Mouse (Mus musculus) lung, adult 2 months (tissue): ENCODE data around the gene Tenm4. TPM values are rescaled to one million over a fixed set of nuclear protein-coding genes. Genes with fewer than 3 reads are reported as not detected.

Experiments used
- DNase-seq: peaks from one replicate; pipeline ENCODE4 v3.0.0; 2022
- H3K4me1 ChIP-seq: fragments of 200-500 bp; 2 replicates; pipeline ENCODE4 v1.6.1; 2011; ENCODE audit warnings: low read length; ENCODE audit not compliant: control insufficient read depth, insufficient read depth
- H3K4me3 ChIP-seq: fragments of 200-500 bp; replicated peaks from 2 replicates; pipeline ENCODE3; 2011; ENCODE audit warnings: low read depth, mild to moderate bottlenecking, control low read depth, low read length; ENCODE audit errors: extremely low read depth
- CTCF ChIP-seq: fragments of 200-500 bp; IDR thresholded peaks from 2 replicates; pipeline ENCODE4 v1.5.1; 2011; ENCODE audit warnings: mild to moderate bottlenecking, low read length, control low read depth; ENCODE audit not compliant: insufficient read depth
- POLR2A ChIP-seq: fragments of 200-500 bp; IDR thresholded peaks from 2 replicates; pipeline ENCODE4 v1.6.1; 2011; ENCODE audit warnings: low read depth, mild to moderate bottlenecking, control low read depth, low read length, borderline replicate concordance; ENCODE audit errors: extremely low read depth
- WGBS: fragments of 180-500 bp; shearing (Covaris S2); methylation state at CpG from one replicate; pipeline ENCODE4 v1.1.7; 2018; 5-methylcytosine and 5-hydroxymethylcytosine counted together
- polyA plus RNA-seq: library from polyadenylated mRNA; depleted of rRNA; stranded (reverse); fragments of >200 nt; gene quantifications from 2 replicates; pipeline ENCODE4 v1.2.3, GENCODE M21; 2012

Gene Tenm4
- polyA plus RNA-seq, 1 experiment, result 0.98 TPM

- DNase-seq, result no peak
- TF ChIP-seq CTCF (no peak), POLR2A (no peak)
- 55% methylated on average over 4 of the region's 4 CpGs for WGBS
- no peak overlapping the region for H3K4me3 ChIP-seq
- no peaks in the 10 kb centered on the region; the same call in 1 of the 2 replicates for H3K4me1 ChIP-seq
Observed at GRCm38 (mm10) chr7:96647657-96648056, 476.6 kb downstream of the Tenm4 start.

DNA sequence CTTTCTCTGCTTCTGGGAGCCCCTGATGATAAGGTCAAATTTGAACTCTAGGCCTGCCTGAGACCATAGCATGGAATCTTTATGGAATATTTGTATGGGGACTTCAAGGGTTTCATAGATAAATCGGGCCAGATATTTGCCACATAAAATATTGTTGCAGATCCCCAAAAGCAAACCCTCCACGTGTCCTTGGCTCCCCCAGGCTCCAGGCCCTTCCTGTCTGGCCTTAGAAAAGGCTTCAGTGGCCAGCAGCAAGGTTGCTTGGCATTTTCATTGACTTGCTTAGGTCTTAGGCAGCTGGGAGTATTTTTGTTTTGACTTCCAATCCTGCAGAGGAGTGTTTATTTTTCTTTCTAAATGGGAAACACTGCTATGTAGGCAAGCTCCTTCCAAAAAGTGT, 477.6 kb downstream of the Tenm4 start:
- DNase-seq, result no peak
- WGBS, result 58% methylated on average over 2 of the region's 2 CpGs
- H3K4me3 ChIP-seq, result no peak overlapping the region

DNA sequence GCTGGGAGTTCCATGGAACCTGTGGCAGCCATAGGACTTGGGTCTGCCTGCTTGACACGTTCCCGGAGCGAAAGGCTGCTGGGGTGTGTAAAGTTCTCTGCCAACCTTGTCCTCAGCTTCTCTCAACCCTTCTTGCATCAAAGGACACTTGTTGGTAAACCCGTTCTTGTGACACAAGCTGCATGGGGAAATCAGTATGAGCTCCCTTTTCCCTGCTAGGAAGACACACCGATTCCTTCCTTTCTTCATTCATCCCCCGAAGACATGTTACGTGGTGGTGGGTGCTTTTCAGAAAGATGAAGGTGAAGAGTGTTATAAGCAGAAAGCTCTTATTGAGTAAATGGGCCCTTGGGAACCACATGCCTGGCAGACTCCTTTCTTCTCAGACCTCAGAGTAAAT, 478.1 kb downstream of the Tenm4 start:
- no peaks in the 10 kb centered on the region; the same call in 1 of the 2 replicates for H3K4me1 ChIP-seq
- TF ChIP-seq CTCF (no peak), POLR2A (no peak)
- WGBS, result 75% methylated on average over 7 of the region's 7 CpGs
- no peak for DNase-seq
- no peak overlapping the region for H3K4me3 ChIP-seq

More for the DNA sequence above, 477.6 kb downstream of the Tenm4 start:
- TF ChIP-seq POLR2A (no peak), CTCF (no peak)
- no peaks in the 10 kb centered on the region; the same call in 1 of the 2 replicates for H3K4me1 ChIP-seq

DNA sequence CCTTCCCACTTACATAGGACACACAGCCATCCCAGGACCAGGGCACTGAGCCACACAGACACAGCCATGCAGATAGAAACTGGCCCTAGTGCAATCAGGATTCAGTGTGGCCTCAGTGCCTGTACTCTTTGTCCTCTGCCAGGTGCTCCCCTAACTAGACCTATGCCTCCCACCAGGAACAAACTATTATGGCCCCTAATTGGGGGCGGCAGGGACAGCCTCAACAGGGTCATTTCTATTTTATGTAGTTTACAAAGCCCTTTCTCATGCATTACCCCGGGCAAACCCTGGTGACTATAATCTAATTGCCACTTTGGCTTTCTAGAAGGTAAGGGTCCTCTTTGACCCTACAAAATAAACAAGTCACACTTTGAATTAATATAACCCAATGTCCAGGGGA, 479.4 kb downstream of the Tenm4 start:
- WGBS, result 56% methylated on average over 2 of the region's 2 CpGs
- Histone ChIP-seq H3K4me1 (no peaks in the 10 kb centered on the region; the same call in 1 of the 2 replicates), H3K4me3 (no peak overlapping the region)
- TF ChIP-seq POLR2A, result no peak
- TF ChIP-seq CTCF, result no peak
- no peak for DNase-seq

- no peak for DNase-seq
- 56% methylated on average over 6 of the region's 6 CpGs for WGBS
- TF ChIP-seq CTCF, result no peak
- H3K4me1 ChIP-seq, result no peaks in the 10 kb centered on the region; the same call in 1 of the 2 replicates
- H3K4me3 ChIP-seq, result no peak overlapping the region
Observed at GRCm38 (mm10) chr7:96651055-96651454, 480.0 kb downstream of the Tenm4 start.

DNA sequence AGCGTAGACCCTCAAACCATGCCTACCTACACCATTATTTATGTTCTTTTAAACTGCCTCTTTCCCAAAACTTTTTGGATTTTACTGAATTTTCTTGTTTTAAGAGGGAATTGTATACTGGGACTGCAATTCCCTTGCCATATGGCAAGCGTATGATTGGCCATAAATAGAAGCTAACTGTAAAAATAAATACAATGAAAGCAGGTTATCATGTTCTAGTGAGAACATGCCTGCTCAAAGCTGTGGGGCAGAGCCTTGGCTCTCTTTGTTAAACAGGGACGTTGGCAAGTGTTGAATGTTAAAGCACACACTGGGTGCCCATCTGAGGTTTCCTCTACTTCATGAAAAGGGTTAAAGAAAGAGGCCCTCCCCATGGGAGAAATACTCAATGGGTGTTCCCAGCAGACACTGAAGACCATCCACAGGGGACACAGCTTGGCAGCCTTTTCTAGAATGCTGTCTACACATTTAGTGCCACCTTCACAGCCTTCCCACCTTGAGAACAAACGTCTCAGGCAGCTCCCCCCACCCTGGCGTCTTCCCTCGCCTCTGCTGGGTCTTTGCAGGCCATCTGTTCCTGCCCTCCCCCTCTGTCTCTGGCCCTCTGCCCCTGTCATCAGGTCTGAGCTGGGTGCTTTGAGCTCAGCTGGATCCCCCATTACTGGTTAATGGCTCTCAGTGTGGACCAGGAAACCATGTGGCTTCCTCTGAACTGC, 480.7 kb downstream of the Tenm4 start:
- TF ChIP-seq POLR2A (no peak), CTCF (no peak)
- 44% methylated on average over 6 of the region's 6 CpGs for whole genome bisulfite sequencing
- Histone ChIP-seq H3K4me3 (no peak overlapping the region), H3K4me1 (no peaks in the 10 kb centered on the region; the same call in 1 of the 2 replicates)
- no peak for DNase-seq

- no peak for DNase-seq
- TF ChIP-seq POLR2A (no peak), CTCF (no peak)
- 37% methylated on average over 3 of the region's 3 CpGs for WGBS
- Histone ChIP-seq H3K4me1 (no peaks in the 10 kb centered on the region; the same call in 1 of the 2 replicates), H3K4me3 (no peak overlapping the region)
Observed at GRCm38 (mm10) chr7:96652844-96653243, 481.8 kb downstream of the Tenm4 start.

GRCm38 (mm10) chr7:96654206-96654605, 483.2 kb downstream of the Tenm4 start:
- WGBS, result 57% methylated on average over 2 of the region's 2 CpGs
- H3K4me1 ChIP-seq, result no peaks in the 10 kb centered on the region
- H3K4me3 ChIP-seq, result no peak overlapping the region
- TF ChIP-seq POLR2A (no peak), CTCF (no peak)
- no peak for DNase-seq

DNA sequence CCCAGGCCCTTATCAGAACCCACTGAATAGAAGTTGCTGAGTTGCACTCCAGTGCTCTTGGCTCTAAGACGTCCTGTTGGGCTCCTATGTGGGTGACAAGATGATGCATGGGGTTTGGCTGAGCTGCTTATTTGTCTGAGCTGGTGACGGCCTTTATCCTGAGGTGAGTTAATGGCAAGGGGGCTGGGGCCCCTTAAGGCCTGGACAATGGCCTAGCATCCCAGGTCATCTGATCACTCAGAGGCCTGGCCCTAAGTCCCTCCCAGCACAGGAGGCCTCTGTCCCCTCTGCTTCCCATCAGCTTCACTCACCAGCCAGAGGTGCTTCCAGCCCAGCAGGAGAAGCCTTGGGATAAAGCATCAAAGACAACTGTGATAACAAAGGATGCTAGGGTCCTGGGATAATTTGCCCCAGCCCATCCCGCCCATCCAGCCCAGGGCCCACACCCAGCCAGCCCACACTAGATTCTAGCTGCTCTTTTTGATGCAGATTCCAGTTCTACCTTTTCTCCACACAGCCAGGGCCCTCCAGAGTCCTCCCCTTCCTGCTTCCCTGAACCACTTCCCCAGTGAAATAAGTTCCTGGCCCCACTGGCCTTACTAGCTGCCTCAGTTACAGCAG, 484.2 kb downstream of the Tenm4 start:
- Histone ChIP-seq H3K4me3 (no peak overlapping the region), H3K4me1 (no peaks in the 10 kb centered on the region)
- TF ChIP-seq CTCF, result no peak
- TF ChIP-seq POLR2A, result no peak
- DNase-seq, result no peak
- WGBS, result 70% methylated on average over 3 of the region's 3 CpGs
